Mouse (Mus musculus) neural tube, embryonic 12.5 days (tissue): ENCODE results near the gene Slc38a4. TPM values are rescaled to one million over a fixed set of nuclear protein-coding genes. Genes with fewer than 3 reads are reported as not detected.

Experiments used
- ATAC-seq: fragments of 200-750 bp; cut with Nextera tagmentation; 2 replicates; pipeline ENCODE4 v1.8.0; 2017; ENCODE audit warnings: low read depth, mild to moderate bottlenecking, moderate TSS enrichment, moderate library complexity; ENCODE audit not compliant: low FRiP score
- H3K27ac ChIP-seq: fragments of 300-500 bp; sonication (generic); 2 replicates; pipeline ENCODE4 v1.5.1; 2016
- H3K27me3 ChIP-seq: fragments of 300-500 bp; sonication (generic); replicated peaks from 2 replicates; pipeline ENCODE4 v1.6.1; 2016; ENCODE audit warnings: mild to moderate bottlenecking
- H3K36me3 ChIP-seq: fragments of 300-500 bp; sonication (generic); 2 replicates; pipeline ENCODE4 v1.6.1; 2016; ENCODE audit warnings: mild to moderate bottlenecking
- H3K4me1 ChIP-seq: fragments of 300-500 bp; sonication (generic); 2 replicates; pipeline ENCODE4 v1.6.1; 2016
- H3K4me2 ChIP-seq: fragments of 300-500 bp; sonication (generic); replicated peaks from 2 replicates; pipeline ENCODE4 v1.6.1; 2016; ENCODE audit warnings: mild to moderate bottlenecking
- H3K4me3 ChIP-seq: fragments of 300-500 bp; sonication (generic); 2 replicates; pipeline ENCODE4 v1.5.1; 2016
- H3K9ac ChIP-seq: fragments of 300-500 bp; sonication (generic); 2 replicates; pipeline ENCODE4 v1.6.1; 2016; ENCODE audit warnings: mild to moderate bottlenecking
- H3K9me3 ChIP-seq: fragments of 300-500 bp; sonication (generic); 2 replicates; pipeline ENCODE4 v1.6.1; 2016; ENCODE audit warnings: mild to moderate bottlenecking
- WGBS: fragments of 180-500 bp; shearing (Covaris S2); methylation state at CpG from one replicate; pipeline ENCODE4 v1.1.7; 2016; 5-methylcytosine and 5-hydroxymethylcytosine counted together
- polyA plus RNA-seq: library from polyadenylated mRNA; unstranded; fragments of >200 nt; fragmentation: Nextera tagmentation; extraction: Ambion mirVana; gene quantifications from 2 replicates; pipeline ENCODE4 v1.2.1, GENCODE M21; 2016

Slc38a4 gene
- polyA plus RNA-seq, result 23.1 and 25.1 TPM in 2 replicates

GRCm38 (mm10) chr15:97055794-97056193, at the start of gene Slc38a4:
Gene Slc38a4, minus strand, starts transcription at chr15:97055956.
- 56% methylated on average over 9 of the region's 9 CpGs for WGBS

DNA sequence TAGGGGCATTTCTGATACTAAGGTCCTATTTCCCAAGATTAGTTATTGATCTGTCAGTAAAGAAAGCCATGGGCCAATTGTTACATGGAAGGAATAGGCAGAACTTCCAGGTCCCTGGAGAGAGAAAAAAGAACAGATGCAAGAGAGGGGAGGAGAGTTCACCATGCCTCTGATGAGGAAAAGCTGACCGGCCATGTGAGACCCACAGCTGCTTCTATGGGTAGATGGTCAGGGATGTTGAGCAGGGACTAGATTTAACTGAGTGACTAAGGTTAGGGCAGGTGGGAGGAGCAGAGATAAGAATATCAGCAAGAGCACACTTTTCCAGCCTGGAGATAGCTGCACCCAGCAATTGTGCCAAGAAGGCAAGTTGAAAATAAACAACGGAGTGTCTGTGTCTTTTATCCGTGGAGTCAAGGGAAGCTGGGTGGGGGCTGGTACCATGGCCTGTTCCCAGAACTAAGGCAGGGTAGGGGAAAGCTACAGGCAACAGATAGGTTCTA, 49.2 kb upstream of the Slc38a4 start:
- no peak overlapping the region for H3K4me2 ChIP-seq
- no peaks in the 10 kb centered on the region for H3K36me3 ChIP-seq
- H3K27me3 ChIP-seq, result no peaks in the 10 kb centered on the region
- no peaks in the 10 kb centered on the region for H3K9me3 ChIP-seq
- H3K4me3 ChIP-seq, result no peak overlapping the region
- H3K4me1 ChIP-seq, result no peaks in the 10 kb centered on the region
- no peak overlapping the region for H3K9ac ChIP-seq
- WGBS, result 88% methylated on average over 3 of the region's 3 CpGs
- ATAC-seq, result no peak
- no peak overlapping the region for H3K27ac ChIP-seq

More at GRCm38 (mm10) chr15:97055794-97056193, at the start of gene Slc38a4:
- Histone ChIP-seq H3K9ac (no peak within 1 kb of the TSS), H3K27ac (no peak within 1 kb of the TSS), H3K27me3 (no peaks in the 10 kb centered on the region), H3K4me1 (no peaks in the 10 kb centered on the region), H3K9me3 (peaks cover 13% of the 10 kb centered on the region), H3K4me2 (peak within 1 kb of the TSS; percentile 56), H3K36me3 (no peaks in the 10 kb centered on the region), H3K4me3 (peak within 1 kb of the TSS; percentile 31)
- no peak for ATAC-seq

DNA sequence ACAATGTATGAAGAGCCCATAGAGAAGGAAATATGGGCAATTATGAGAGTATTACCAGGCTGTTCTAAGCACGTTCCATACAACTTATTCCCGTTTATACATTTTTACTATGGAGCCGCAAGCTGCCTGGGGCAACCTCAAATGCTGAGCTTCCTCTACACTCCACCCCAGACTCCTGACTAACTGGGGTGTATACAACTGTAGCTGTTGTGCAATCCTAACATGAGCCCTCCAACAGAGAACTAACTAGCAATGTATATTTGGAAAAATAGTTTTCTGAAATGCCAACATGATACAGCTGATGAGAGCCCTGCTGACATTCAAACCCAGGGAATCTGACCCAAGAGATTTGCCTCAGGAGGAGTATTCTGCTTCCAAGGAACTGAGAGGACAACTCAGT, 48.3 kb upstream of the Slc38a4 start:
- H3K4me3 ChIP-seq, result no peak overlapping the region
- 90% methylated on average over 3 of the region's 3 CpGs for WGBS
- H3K27ac ChIP-seq, result no peak overlapping the region
- H3K9me3 ChIP-seq, result no peaks in the 10 kb centered on the region
- H3K36me3 ChIP-seq, result no peaks in the 10 kb centered on the region
- no peak overlapping the region for H3K4me2 ChIP-seq
- ATAC-seq, result no peak
- no peaks in the 10 kb centered on the region for H3K27me3 ChIP-seq
- H3K9ac ChIP-seq, result no peak overlapping the region
- no peaks in the 10 kb centered on the region for H3K4me1 ChIP-seq

DNA sequence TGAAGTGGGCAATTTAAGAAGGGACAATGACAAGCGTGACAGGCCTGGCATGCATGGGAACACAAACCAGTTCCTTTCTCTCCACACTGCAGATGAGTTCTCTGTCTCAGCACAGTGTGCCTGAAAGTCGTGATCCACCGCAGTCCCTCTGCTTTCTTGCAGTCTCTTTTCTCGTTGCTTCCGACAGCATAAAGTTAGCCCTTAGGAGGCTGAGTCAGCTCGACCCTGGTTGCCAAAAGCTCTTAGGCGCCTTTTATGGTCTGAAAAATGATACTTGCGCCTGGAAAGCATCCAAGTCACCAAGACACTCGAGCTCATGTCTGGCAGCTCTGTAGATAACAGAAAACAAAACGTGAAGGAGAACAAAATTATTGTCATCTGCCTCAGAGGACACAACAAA, 47.1 kb upstream of the Slc38a4 start:
- no peak overlapping the region for H3K4me2 ChIP-seq
- H3K36me3 ChIP-seq, result no peaks in the 10 kb centered on the region
- H3K4me3 ChIP-seq, result no peak overlapping the region
- H3K27ac ChIP-seq, result no peak overlapping the region
- no peaks in the 10 kb centered on the region for H3K27me3 ChIP-seq
- ATAC-seq, result no peak
- H3K9ac ChIP-seq, result no peak overlapping the region
- H3K4me1 ChIP-seq, result no peaks in the 10 kb centered on the region
- H3K9me3 ChIP-seq, result no peaks in the 10 kb centered on the region
- 71% methylated on average over 10 of the region's 10 CpGs for WGBS

GRCm38 (mm10) chr15:97102181-97102580, 46.4 kb upstream of the Slc38a4 start:
- WGBS, result 92% methylated on average over 5 of the region's 5 CpGs
- Histone ChIP-seq H3K27me3 (no peaks in the 10 kb centered on the region), H3K4me3 (no peak overlapping the region), H3K9ac (no peak overlapping the region), H3K4me1 (no peaks in the 10 kb centered on the region), H3K9me3 (no peaks in the 10 kb centered on the region), H3K27ac (no peak overlapping the region), H3K4me2 (no peak overlapping the region), H3K36me3 (no peaks in the 10 kb centered on the region)
- ATAC-seq, result no peak

GRCm38 (mm10) chr15:97099101-97099500, 43.3 kb upstream of the Slc38a4 start:
- peaks cover 3% of the 10 kb centered on the region; the same call in 1 of the 2 replicates for H3K9me3 ChIP-seq
- H3K4me3 ChIP-seq, result no peak overlapping the region
- no peak overlapping the region for H3K4me2 ChIP-seq
- H3K36me3 ChIP-seq, result no peaks in the 10 kb centered on the region
- ATAC-seq, result no peak
- H3K9ac ChIP-seq, result no peak overlapping the region
- no peak overlapping the region for H3K27ac ChIP-seq
- no peaks in the 10 kb centered on the region for H3K27me3 ChIP-seq
- WGBS, result 94% methylated on average over 10 of the region's 10 CpGs
- H3K4me1 ChIP-seq, result no peaks in the 10 kb centered on the region

- Histone ChIP-seq H3K9me3 (peaks cover 4% of the 10 kb centered on the region; the same call in 1 of the 2 replicates), H3K4me1 (no peaks in the 10 kb centered on the region), H3K4me3 (no peak overlapping the region), H3K4me2 (no peak overlapping the region), H3K27ac (no peak overlapping the region), H3K27me3 (no peaks in the 10 kb centered on the region), H3K36me3 (no peaks in the 10 kb centered on the region), H3K9ac (no peak overlapping the region)
- ATAC-seq, result no peak
- WGBS, result 93% methylated on average over 4 of the region's 4 CpGs
Measured at GRCm38 (mm10) chr15:97097548-97097947, 41.8 kb upstream of the Slc38a4 start.

DNA sequence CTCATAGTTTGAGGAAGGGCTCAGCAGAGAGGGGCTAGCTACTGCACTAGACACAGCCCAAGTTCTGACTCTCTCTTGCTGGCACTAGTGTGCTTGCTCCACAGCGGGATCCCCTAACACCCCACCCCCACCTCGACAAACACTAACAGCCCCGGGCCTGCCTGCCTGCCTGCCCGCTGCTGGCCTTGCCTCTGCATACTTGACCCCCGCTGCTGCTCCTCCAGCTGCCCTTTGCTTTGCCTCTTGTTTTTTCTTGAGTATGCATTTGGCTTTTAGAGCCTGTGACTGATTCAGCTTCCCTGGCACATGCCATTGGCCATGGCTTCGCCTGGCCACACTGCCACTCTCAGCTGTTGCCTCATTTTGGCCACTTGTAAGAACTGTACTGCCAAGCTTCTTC, 33.8 kb upstream of the Slc38a4 start:
- Histone ChIP-seq H3K4me3 (no peak overlapping the region), H3K36me3 (no peaks in the 10 kb centered on the region), H3K9ac (0 out of 2 replicates have a peak overlapping the region, but pooled peaks have one; percentile 13), H3K4me2 (peak overlapping the region; percentile 32), H3K27ac (no peak overlapping the region), H3K4me1 (peaks cover 7% of the 10 kb centered on the region), H3K9me3 (peaks cover 4% of the 10 kb centered on the region; the same call in 1 of the 2 replicates), H3K27me3 (no peaks in the 10 kb centered on the region)
- 0 out of 2 replicates have a peak, but pooled peaks have one; percentile 48 for ATAC-seq
- 7% methylated on average over 6 of the region's 6 CpGs for WGBS

DNA sequence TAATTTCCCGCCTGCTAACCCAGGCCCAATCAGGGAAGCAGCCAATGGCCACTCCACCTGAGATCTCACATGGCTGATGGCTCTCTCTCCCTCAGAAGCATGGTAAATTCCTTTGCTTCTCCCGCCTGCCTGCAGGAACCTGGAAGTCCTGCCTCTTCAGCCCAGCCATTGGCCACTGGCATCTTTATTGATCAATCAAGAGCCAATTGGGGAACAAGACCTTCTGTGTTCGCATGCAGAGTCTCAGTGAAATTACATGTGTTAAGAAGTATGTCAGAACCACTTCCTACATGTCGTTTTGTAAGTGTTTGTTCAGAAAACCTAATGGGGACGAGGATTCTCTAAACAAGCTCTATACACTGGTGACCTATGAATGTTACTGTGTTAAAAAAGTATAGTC, 30.1 kb upstream of the Slc38a4 start:
- no peak overlapping the region; the same call in 1 of the 2 replicates for H3K4me3 ChIP-seq
- H3K27me3 ChIP-seq, result no peaks in the 10 kb centered on the region
- no peak for ATAC-seq
- H3K27ac ChIP-seq, result no peak overlapping the region
- peak overlapping the region; percentile 22; the same call in 1 of the 2 replicates for H3K4me2 ChIP-seq
- H3K9ac ChIP-seq, result no peak overlapping the region
- peaks cover 7% of the 10 kb centered on the region for H3K4me1 ChIP-seq
- 54% methylated on average over 5 of the region's 5 CpGs for WGBS
- H3K9me3 ChIP-seq, result no peaks in the 10 kb centered on the region
- no peaks in the 10 kb centered on the region for H3K36me3 ChIP-seq

- ATAC-seq, result no peak
- Histone ChIP-seq H3K9ac (no peak overlapping the region), H3K36me3 (no peaks in the 10 kb centered on the region), H3K4me1 (no peaks in the 10 kb centered on the region; the same call in 1 of the 2 replicates), H3K4me3 (no peak overlapping the region), H3K27me3 (no peaks in the 10 kb centered on the region), H3K27ac (no peak overlapping the region), H3K4me2 (no peak overlapping the region), H3K9me3 (no peaks in the 10 kb centered on the region)
- 84% methylated on average over 6 of the region's 6 CpGs for WGBS
Measured at GRCm38 (mm10) chr15:97077665-97078064, 21.9 kb upstream of the Slc38a4 start.

DNA sequence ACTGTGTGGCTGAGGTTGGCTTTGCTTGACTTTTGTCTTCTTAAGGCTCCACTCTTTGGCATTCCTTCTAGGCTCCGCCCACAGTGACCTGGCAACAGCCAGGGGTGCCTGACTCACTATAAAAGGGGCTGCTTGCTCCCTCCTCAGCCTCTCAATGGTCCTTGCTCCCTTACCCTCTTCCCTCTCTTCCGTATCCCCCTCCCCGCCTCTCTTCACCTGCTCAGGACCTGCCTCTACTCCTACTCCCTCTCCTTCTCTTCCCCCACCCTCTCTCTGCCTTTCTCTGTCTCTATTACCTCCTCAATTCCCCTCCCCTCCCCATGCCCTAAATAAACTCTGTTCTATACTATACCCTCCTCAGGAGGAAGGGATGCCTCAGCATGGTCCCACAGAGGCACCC, 20.3 kb upstream of the Slc38a4 start:
- no peak overlapping the region for H3K4me3 ChIP-seq
- no peak for ATAC-seq
- 66% methylated on average over 3 of the region's 3 CpGs for WGBS
- no peaks in the 10 kb centered on the region for H3K9me3 ChIP-seq
- no peaks in the 10 kb centered on the region for H3K36me3 ChIP-seq
- no peak overlapping the region for H3K4me2 ChIP-seq
- H3K27me3 ChIP-seq, result no peaks in the 10 kb centered on the region
- no peak overlapping the region for H3K9ac ChIP-seq
- H3K4me1 ChIP-seq, result no peaks in the 10 kb centered on the region; the same call in 1 of the 2 replicates
- no peak overlapping the region for H3K27ac ChIP-seq

DNA sequence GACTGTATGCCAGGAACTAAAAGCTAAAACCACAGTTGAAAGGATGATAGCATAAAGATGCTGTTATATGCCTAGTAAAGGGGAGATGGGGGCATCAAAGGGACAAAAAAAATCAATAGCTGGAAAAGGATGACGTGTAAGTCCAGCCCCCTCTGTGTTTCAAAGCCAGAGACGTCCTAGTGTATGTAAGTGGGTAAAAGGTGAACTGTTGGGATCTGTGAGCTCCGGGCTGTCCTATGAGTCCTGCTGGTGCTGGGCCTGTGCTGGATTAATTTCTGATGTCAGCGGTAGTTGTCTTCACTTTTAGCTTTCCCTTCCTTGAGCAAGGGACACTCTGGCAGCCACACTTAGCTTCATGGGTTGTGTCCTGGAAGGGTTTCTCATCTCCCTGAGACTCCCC, 19.5 kb upstream of the Slc38a4 start:
- H3K27me3 ChIP-seq, result no peaks in the 10 kb centered on the region
- WGBS, result 86% methylated on average over 4 of the region's 4 CpGs
- no peak overlapping the region for H3K9ac ChIP-seq
- no peaks in the 10 kb centered on the region; the same call in 1 of the 2 replicates for H3K4me1 ChIP-seq
- H3K36me3 ChIP-seq, result no peaks in the 10 kb centered on the region
- H3K4me2 ChIP-seq, result no peak overlapping the region
- H3K4me3 ChIP-seq, result no peak overlapping the region
- ATAC-seq, result no peak
- H3K9me3 ChIP-seq, result no peaks in the 10 kb centered on the region
- H3K27ac ChIP-seq, result no peak overlapping the region
